ENCODE assay signal across 10 mouse cellular contexts in genomic region chr10:93336462-93336931, GRCm38 (mm10). TPM values are rescaled to one million over a fixed set of nuclear protein-coding genes. Genes with fewer than 3 reads are reported as not detected.
DNase-seq lines count a peak whose midpoint lies in the region; ATAC-seq lines count a peak whose summit lies in the region.
"Had no signal": no experiment of that assay in that cellular context is flagged by ENCODE, and none has a peak within 500 bp of the region (broad histone marks: within the 10 kb centered on the region; RNA-seq: fewer than 3 reads in every experiment).

No protein-coding gene starts in this region.

- ATAC-seq in lung, embryonic 15.5 days (ENCODE audit: borderline replicate concordance, extremely low read depth, low FRiP score, low TSS enrichment) = no peak
- no peak; the same call in 1 of the 2 replicates for ATAC-seq in liver, embryonic 11.5 days (replicated peaks; ENCODE audit: low FRiP score)
- ATAC-seq in stomach, embryonic 15.5 days (ENCODE audit: insufficient read depth, low FRiP score, low read depth) = no peak

- H3K27me3 ChIP-seq in lung, embryonic 15.5 days = no peaks in the 10 kb centered on the region
- no peaks in the 10 kb centered on the region for H3K27me3 ChIP-seq in liver, embryonic 11.5 days (replicated peaks; ENCODE audit: control insufficient read depth, insufficient read depth, low read length)
- no peaks in the 10 kb centered on the region for H3K27me3 ChIP-seq in stomach, embryonic 15.5 days (replicated peaks)
- H3K27me3 ChIP-seq: hindbrain, embryonic 15.5 days had no signal

- no peaks in the 10 kb centered on the region for H3K36me3 ChIP-seq in lung, embryonic 15.5 days
- no peaks in the 10 kb centered on the region for H3K36me3 ChIP-seq in liver, embryonic 11.5 days (ENCODE audit: control insufficient read depth, insufficient read depth, low read length)
- no peaks in the 10 kb centered on the region for H3K36me3 ChIP-seq in stomach, embryonic 15.5 days
- H3K36me3 ChIP-seq: hindbrain, embryonic 15.5 days had no signal

- no peak overlapping the region for H3K4me3 ChIP-seq in lung, embryonic 15.5 days
- H3K4me3 ChIP-seq in liver, embryonic 11.5 days (ENCODE audit: low read depth, low read length) = no peak overlapping the region
- no peak overlapping the region for H3K4me3 ChIP-seq in stomach, embryonic 15.5 days (replicated peaks)
- H3K4me3 ChIP-seq: erythroblast, embryonic 14.5 days; hindbrain, embryonic 15.5 days had no signal

- H3K9me3 ChIP-seq in lung, embryonic 15.5 days = no peaks in the 10 kb centered on the region
- no peaks in the 10 kb centered on the region for H3K9me3 ChIP-seq in liver, embryonic 11.5 days (ENCODE audit: control insufficient read depth, low read length)
- no peaks in the 10 kb centered on the region for H3K9me3 ChIP-seq in stomach, embryonic 15.5 days
- H3K9me3 ChIP-seq: hindbrain, embryonic 15.5 days had no signal

- peak overlapping the region; percentile 72 for H3K27ac ChIP-seq in lung, embryonic 15.5 days
- H3K27ac ChIP-seq in liver, embryonic 11.5 days (ENCODE audit: low read depth, low read length) = peak overlapping the region; percentile 59; the same call in 1 of the 2 replicates
- peak overlapping the region; percentile 28; the same call in 1 of the 2 replicates for H3K27ac ChIP-seq in stomach, embryonic 15.5 days
- H3K27ac ChIP-seq: hindbrain, embryonic 15.5 days had no signal

- WGBS in lung, embryonic 15.5 days = 33% methylated on average over 6 of the region's 6 CpGs
- 26% methylated on average over 6 of the region's 6 CpGs for WGBS in liver, embryonic 11.5 days
- WGBS in stomach, embryonic 15.5 days = 45% methylated on average over 6 of the region's 6 CpGs

- H3K9ac ChIP-seq in lung, embryonic 15.5 days = no peak overlapping the region
- no peak overlapping the region; the same call in 1 of the 2 replicates for H3K9ac ChIP-seq in liver, embryonic 11.5 days (ENCODE audit: low read depth, low read length)
- H3K9ac ChIP-seq in stomach, embryonic 15.5 days = no peak overlapping the region
- H3K9ac ChIP-seq: hindbrain, embryonic 15.5 days had no signal

- peaks cover 9% of the 10 kb centered on the region for H3K4me1 ChIP-seq in lung, embryonic 15.5 days
- no peaks in the 10 kb centered on the region; the same call in 1 of the 2 replicates for H3K4me1 ChIP-seq in liver, embryonic 11.5 days (replicated peaks; ENCODE audit: control insufficient read depth, insufficient read depth, low read length)
- no peaks in the 10 kb centered on the region for H3K4me1 ChIP-seq in stomach, embryonic 15.5 days
- H3K4me1 ChIP-seq: hindbrain, embryonic 15.5 days had no signal

- no peak overlapping the region for H3K4me2 ChIP-seq in lung, embryonic 15.5 days
- H3K4me2 ChIP-seq in liver, embryonic 11.5 days = peak overlapping the region; percentile 13; the same call in 1 of the 2 replicates
- no peak overlapping the region for H3K4me2 ChIP-seq in stomach, embryonic 15.5 days
- H3K4me2 ChIP-seq: hindbrain, embryonic 15.5 days had no signal

- no peak for DNase-seq in lung, adult 18-20 months
- peak; percentile 62 for DNase-seq in heart, adult 8-10 months (ENCODE audit: low spot score)
- DNase-seq in liver, embryonic 11.5 days (ENCODE audit: low spot score) = no peak
- DNase-seq in cerebellum, adult 9-11 months = no peak
- no peak for DNase-seq in layer of hippocampus, postnatal 10 days (ENCODE audit: low spot score in 2 of 2)
- DNase-seq: right cerebral cortex, adult 18-20 months had no signal

RNA-seq across cellular contexts. Expression of gene Elk3, which starts 25.6 kb away (rescaled TPM):
- 51.9 and 52.3 TPM in 2 replicates for polyA plus RNA-seq in lung, embryonic 15.5 days (2015; fragmentation: Nextera tagmentation; extraction: Ambion mirVana)
- total RNA-seq in heart, adult 8-10 months (2022) = 10 to 100 TPM; 32.0 to 37.6 (median 35.2) TPM
- 15.9 and 17.6 TPM in 2 replicates for polyA plus RNA-seq in liver, embryonic 11.5 days (2014; fragmentation: Nextera tagmentation; extraction: Ambion mirVana)
- 24.1 and 26.8 TPM in 2 replicates for polyA plus RNA-seq in stomach, embryonic 15.5 days (2015; fragmentation: Nextera tagmentation; extraction: Ambion mirVana)
- 10 to 100 TPM; 12.3 to 12.8 TPM for total RNA-seq in layer of hippocampus, postnatal 10 days (2021)
